Mouse (Mus musculus): Measurements from ENCODE around the gene Prkce. TPM values are rescaled to one million over a fixed set of nuclear protein-coding genes. Genes with fewer than 3 reads are reported as not detected.

The Prkce gene
- polyA plus RNA-seq, 1 experiment from 2014 or later = 6.6 TPM

GRCm38 (mm10) chr17:86479406-86479805 lies 311.8 kb downstream of the Prkce start:
- POLR2A ChIA-PET = interaction anchor here (0.6 kb wide), 1 partner anchor 488 kb away, joined by 3 read pairs; no protein-coding TSS in a partner anchor
- no peak for TF ChIP-seq CTCF (IDR thresholded peaks at IDR 0.05)
- ATAC-seq (no peak), DNase-seq (ENCODE audit: low read depth, low spot score) (no peak)
- in situ Hi-C loops (cut with MboI; ENCODE audit: low pct_unique_long_range_greater_than_20kb) = loop anchor here (25.0 kb wide), 2 partner anchors 783 to 1108 kb away; partner anchors contain the start of gene Mcfd2
- H3K27me3 ChIP-seq = no peaks in the 10 kb centered on the region
- CTCF ChIA-PET = interaction anchor here (0.7 kb wide), 1 partner anchor 17 kb away, joined by 3 read pairs; no protein-coding TSS in a partner anchor

GRCm38 (mm10) chr17:86482675-86483074 lies 315.1 kb downstream of the Prkce start:
- CTCF ChIA-PET = no interaction called here
- TF ChIP-seq CTCF (IDR thresholded peaks at IDR 0.05) = no peak
- no peak for ATAC-seq

GRCm38 (mm10) chr17:86484087-86484737 lies 316.6 kb downstream of the Prkce start:
- DNase-seq (ENCODE audit: low read depth, low spot score) (no peak), ATAC-seq (peak; percentile 69)
- in situ Hi-C loops (cut with MboI; ENCODE audit: low pct_unique_long_range_greater_than_20kb) = loop anchor here (5.0 to 25.0 kb wide), 3 partner anchors 328 to 1103 kb away; partner anchors contain the start of gene Mcfd2
- no peaks in the 10 kb centered on the region for H3K27me3 ChIP-seq
- POLR2A ChIA-PET = no interaction called here
- TF ChIP-seq CTCF (IDR thresholded peaks at IDR 0.05) = peak; percentile 86
- CTCF ChIA-PET = interaction anchor here (0.7 to 2.1 kb wide), 4 partner anchors 13 to 422 kb away, joined by 3 to 17 read pairs (median 5); no protein-coding TSS in a partner anchor

More at GRCm38 (mm10) chr17:86482675-86483074, 315.1 kb downstream of the Prkce start:
- POLR2A ChIA-PET = no interaction called here
- in situ Hi-C loops (cut with MboI; ENCODE audit: low pct_unique_long_range_greater_than_20kb) = loop anchor here (5.0 to 25.0 kb wide), 3 partner anchors 330 to 1105 kb away; partner anchors contain the start of gene Mcfd2
- DNase-seq (ENCODE audit: low read depth, low spot score) = no peak
- no peaks in the 10 kb centered on the region for H3K27me3 ChIP-seq

DNA sequence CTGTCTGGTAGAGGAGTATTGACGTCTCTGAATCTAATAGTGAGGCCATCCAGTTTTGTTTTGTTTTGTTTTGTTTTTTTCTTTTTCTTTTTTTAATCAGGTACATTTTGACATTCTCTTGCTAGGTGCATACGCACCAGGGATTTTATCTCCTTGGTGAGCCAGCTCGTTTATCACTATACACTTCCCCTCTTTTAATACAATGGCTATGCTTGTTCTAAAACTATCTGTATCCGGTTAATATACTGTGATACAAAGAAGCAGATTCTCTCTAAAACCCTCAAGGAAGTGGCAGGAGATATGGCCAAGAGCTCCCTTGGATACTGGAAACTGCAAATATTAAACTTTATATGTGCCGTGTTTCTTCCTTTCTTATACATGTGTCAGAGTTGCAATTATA lies 319.1 kb downstream of the Prkce start:
- no peaks in the 10 kb centered on the region for H3K27me3 ChIP-seq
- DNase-seq (ENCODE audit: low read depth, low spot score) = no peak
- CTCF ChIA-PET = interaction anchor here (1.2 to 2.1 kb wide), 3 partner anchors 345 to 422 kb away, joined by 3 to 17 read pairs (median 5); no protein-coding TSS in a partner anchor
- POLR2A ChIA-PET = no interaction called here
- TF ChIP-seq CTCF (IDR thresholded peaks at IDR 0.05) = no peak
- ATAC-seq = no peak
- in situ Hi-C loops (cut with MboI; ENCODE audit: low pct_unique_long_range_greater_than_20kb) = loop anchor here (25.0 kb wide), 2 partner anchors 776 to 1101 kb away; partner anchors contain the start of gene Mcfd2

DNA sequence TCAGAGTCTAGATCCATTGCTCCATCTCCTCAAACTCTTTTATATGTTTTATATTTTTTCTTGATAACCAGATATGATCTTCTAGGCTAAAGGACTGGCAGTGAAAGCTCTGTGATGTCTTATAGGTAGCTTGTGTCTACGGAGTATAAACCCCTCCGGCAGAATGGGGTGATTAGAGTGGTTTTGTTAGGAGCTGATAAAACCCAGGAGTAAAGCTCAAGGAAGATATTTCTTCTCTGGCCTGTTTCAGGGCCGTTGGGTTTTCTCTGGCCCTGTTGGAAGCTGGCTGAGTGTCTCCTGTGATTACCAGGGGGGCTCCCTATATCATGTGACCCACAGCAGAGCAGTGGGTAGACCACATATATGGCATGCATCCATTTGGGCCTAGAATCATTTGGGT lies 319.9 kb downstream of the Prkce start:
- ChIA-PET CTCF (interaction anchor here (0.7 to 1.3 kb wide), 2 partner anchors 11 to 418 kb away, joined by 3 to 5 read pairs; no protein-coding TSS in a partner anchor), POLR2A (no interaction called here)
- in situ Hi-C loops (cut with MboI; ENCODE audit: low pct_unique_long_range_greater_than_20kb) = loop anchor here (25.0 kb wide), 2 partner anchors 775 to 1100 kb away; partner anchors contain the start of gene Mcfd2

DNA sequence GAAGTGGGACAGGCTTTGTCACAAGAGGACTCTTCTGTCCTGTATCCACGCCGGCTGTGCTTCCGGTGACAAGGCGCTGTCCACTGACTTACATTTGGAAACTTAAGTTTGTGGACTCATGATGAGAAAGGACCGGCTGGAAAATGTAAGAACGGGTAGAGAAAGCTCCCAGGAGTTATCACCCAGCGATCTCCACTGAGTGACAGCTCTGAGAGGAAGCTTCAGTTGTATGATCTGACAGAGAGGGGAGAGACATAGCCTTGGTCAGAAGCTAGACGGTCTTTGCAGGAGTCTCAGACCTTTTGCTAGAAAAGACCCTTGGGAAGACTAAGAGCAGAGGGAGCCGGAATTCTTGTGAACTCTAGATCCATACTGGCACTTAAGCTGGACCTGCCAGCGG lies 322.2 kb downstream of the Prkce start:
- in situ Hi-C loops (cut with MboI; ENCODE audit: low pct_unique_long_range_greater_than_20kb) = loop anchor here (5.0 to 25.0 kb wide), 3 partner anchors 417 to 1097 kb away; partner anchors contain the start of gene Mcfd2
- no peaks in the 10 kb centered on the region for H3K27me3 ChIP-seq
- ATAC-seq = no peak
- CTCF ChIA-PET = interaction anchor here (1.0 to 2.6 kb wide), 3 partner anchors 10 to 419 kb away, joined by 3 to 7 read pairs (median 3); no protein-coding TSS in a partner anchor
- POLR2A ChIA-PET = no interaction called here
- no peak for DNase-seq (ENCODE audit: low read depth, low spot score)
- no peak for TF ChIP-seq CTCF (IDR thresholded peaks at IDR 0.05)

More for the DNA sequence above, 319.9 kb downstream of the Prkce start:
- TF ChIP-seq CTCF (IDR thresholded peaks at IDR 0.05) = no peak
- no peak for DNase-seq (ENCODE audit: low read depth, low spot score)
- no peak for ATAC-seq
- H3K27me3 ChIP-seq = no peaks in the 10 kb centered on the region

GRCm38 (mm10) chr17:86492376-86492775 lies 324.8 kb downstream of the Prkce start:
- no peak for TF ChIP-seq CTCF (IDR thresholded peaks at IDR 0.05)
- POLR2A ChIA-PET = no interaction called here
- in situ Hi-C loops (cut with MboI; ENCODE audit: low pct_unique_long_range_greater_than_20kb) = loop anchor here (5.0 to 25.0 kb wide), 3 partner anchors 415 to 1095 kb away; partner anchors contain the start of gene Mcfd2
- DNase-seq (ENCODE audit: low read depth, low spot score) (peak; percentile 69), ATAC-seq (peak; percentile 93)
- CTCF ChIA-PET = interaction anchor here (2.6 kb wide), 1 partner anchor 414 kb away, joined by 7 read pairs; no protein-coding TSS in a partner anchor
- H3K27me3 ChIP-seq = no peaks in the 10 kb centered on the region

DNA sequence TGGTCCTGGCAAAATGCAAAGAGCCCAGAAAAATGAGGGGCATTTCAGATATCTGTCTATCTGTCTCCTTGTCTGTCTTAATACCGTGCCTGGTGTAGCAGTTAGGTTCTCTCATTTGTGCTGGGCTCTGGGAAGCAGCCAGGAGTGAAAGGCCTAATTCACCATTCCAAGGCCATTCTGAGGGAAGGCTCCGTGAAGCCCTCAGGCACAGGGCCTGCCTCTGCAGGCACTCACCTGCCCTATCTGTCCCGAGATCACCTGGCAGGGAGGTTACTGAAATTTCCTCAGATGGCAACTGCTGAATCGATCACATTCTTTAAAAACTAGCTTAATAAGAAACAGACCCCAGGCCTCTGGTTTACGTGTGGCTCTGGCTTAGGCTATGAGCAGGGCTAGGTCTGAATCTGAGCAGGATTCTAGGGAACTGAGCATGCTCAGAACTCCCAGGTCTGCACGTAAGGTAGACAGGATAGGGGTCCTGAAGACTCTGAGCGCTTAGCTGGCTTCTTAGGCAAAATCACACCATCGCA lies 326.4 kb downstream of the Prkce start:
- no peaks in the 10 kb centered on the region for H3K27me3 ChIP-seq
- in situ Hi-C loops (cut with MboI; ENCODE audit: low pct_unique_long_range_greater_than_20kb) = loop anchor here (5.0 to 25.0 kb wide), 3 partner anchors 413 to 1093 kb away; partner anchors contain the start of gene Mcfd2
- TF ChIP-seq CTCF (IDR thresholded peaks at IDR 0.05) = no peak
- DNase-seq (ENCODE audit: low read depth, low spot score) (no peak), ATAC-seq (no peak)
- POLR2A ChIA-PET = interaction anchor here (0.6 kb wide), 1 partner anchor 408 kb away, joined by 3 read pairs; no protein-coding TSS in a partner anchor
- CTCF ChIA-PET = no interaction called here

DNA sequence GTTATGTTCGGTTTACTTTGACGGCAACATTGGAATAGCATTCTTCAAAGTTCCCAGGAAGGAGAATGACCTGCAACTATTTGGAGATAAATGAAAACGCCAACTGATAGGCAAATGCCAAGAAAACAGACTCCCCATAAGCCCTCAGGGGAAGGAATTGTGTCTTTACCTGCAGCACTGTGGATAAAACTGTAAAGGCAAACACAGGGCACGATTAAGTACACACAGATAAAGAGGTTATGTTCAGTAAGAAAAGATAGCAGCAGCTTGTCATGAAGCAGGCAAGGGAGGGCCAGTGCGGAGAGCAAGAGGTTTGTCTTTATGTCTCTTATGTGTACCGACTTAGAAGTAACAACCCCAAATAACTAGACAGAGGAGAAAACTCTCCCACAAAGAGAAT lies 326.9 kb downstream of the Prkce start:
- in situ Hi-C loops (cut with MboI; ENCODE audit: low pct_unique_long_range_greater_than_20kb) = loop anchor here (5.0 to 25.0 kb wide), 3 partner anchors 413 to 1093 kb away; partner anchors contain the start of gene Mcfd2
- DNase-seq (ENCODE audit: low read depth, low spot score) (no peak), ATAC-seq (no peak)
- ChIA-PET CTCF (no interaction called here), POLR2A (no interaction called here)
- no peak for TF ChIP-seq CTCF (IDR thresholded peaks at IDR 0.05)
- H3K27me3 ChIP-seq = no peaks in the 10 kb centered on the region

DNA sequence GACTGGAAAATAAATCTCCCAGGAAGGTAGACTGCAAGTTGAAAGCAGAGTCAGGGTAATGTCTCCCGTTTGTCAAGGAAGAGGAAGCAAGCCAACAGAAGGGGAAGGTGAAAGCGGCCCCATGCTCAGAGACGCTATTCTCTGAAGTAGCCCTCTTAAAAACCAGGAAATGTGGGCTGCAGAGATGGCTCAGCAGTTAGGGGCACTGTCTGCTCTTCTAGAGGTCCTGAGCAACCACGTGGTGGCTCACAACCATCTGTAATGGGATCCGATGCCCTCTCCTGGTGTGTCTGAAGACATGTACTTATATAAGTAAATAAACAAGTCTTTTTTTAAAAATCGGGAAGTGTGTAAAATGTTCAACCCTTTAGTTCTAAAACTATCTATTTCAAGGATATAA lies 327.3 kb downstream of the Prkce start:
- no peaks in the 10 kb centered on the region for H3K27me3 ChIP-seq
- in situ Hi-C loops (cut with MboI; ENCODE audit: low pct_unique_long_range_greater_than_20kb) = loop anchor here (5.0 to 25.0 kb wide), 3 partner anchors 412 to 1092 kb away; partner anchors contain the start of gene Mcfd2

More for the DNA sequence above, 327.3 kb downstream of the Prkce start:
- no peak for DNase-seq (ENCODE audit: low read depth, low spot score)
- no peak for TF ChIP-seq CTCF (IDR thresholded peaks at IDR 0.05)
- ChIA-PET POLR2A (no interaction called here), CTCF (no interaction called here)
- no peak for ATAC-seq
